Mouse (Mus musculus) mesoderm, embryonic 11.5 days (tissue): ENCODE data around the gene Tnks2.
"Not testable (repeated sequence)": the region's sequence is repeated elsewhere in the genome, so short reads cannot be mapped to it uniquely, and the experiment has no call there.

ENCODE experiments used
- DNase-seq: peaks from one replicate; pipeline ENCODE4 v3.0.0-alpha.2; 2012; ENCODE audit warnings: low read depth, low spot score

Tnks2 gene

GRCm38 (mm10) chr19:36822701-36823100 lies 11.3 kb upstream of the Tnks2 start:
- DNase-seq, result no peak

DNA sequence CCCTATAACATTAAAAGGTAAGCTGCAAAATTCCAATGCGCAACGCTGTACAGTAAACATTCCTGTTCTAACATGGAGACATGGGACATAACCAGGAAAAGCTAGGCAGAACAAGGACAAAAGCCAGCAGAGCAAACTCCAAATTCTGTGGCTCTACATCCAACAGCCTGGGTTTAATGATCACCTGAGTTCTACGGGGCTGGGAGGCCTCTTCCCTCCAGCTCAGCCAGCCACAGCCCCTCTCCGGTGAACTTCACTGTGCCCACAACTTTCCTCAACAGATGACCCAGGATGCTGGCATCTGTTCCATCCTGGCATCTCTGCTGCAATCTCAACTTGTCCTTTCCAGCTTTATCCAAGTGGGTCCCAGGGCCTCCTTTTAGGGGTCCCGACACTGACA lies 6.4 kb upstream of the Tnks2 start:
- DNase-seq, result no peak

GRCm38 (mm10) chr19:36828322-36828721 lies 5.7 kb upstream of the Tnks2 start:
- no peak for DNase-seq

DNA sequence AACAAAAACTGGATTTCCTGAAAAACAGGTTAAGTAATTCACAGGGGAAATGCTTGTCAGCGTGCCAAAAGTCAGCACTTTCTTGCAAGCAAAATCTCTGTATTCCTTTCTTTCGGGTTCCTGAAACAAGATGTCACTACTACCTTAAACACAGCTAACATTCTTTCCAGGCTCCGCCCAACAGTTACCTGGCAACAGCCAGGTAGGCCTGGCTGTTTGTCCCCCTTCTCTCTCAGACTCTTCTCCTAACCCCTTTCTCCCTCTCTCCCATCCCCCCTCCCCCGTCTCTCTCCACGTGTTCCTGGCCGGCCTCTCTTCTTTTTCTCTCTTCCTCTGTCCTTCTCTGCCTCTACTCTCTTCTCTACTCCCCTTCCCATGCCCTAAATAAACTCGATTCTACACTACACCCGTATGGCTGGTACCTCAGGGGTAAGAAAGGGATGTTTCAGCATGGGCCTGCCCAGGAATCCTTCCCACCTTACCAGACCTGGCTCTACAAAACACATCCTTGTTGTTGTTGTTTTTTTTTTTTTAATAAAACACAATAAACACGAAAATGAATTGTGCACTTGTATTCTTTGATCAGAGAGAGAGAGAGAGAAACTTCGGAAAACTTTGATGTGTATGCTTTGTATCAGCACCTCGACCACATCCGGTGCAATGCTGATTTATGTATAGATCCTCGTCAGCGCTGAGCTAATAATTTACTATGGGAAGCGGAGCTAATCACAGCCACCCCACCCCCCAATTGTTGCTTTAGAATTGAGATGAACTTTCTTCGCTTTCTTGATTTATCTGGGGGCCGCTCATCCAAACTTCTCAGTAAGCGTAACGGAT lies 863 bp upstream of the Tnks2 start:
- DNase-seq, result peak; percentile 73

GRCm38 (mm10) chr19:36834532-36835431 lies 750 bp downstream of the Tnks2 start:
- peak; percentile 43 for DNase-seq

- DNase-seq, result no peak
These were observed 2.0 kb downstream of the Tnks2 start for GRCm38 (mm10) chr19:36836035-36836434.

DNA sequence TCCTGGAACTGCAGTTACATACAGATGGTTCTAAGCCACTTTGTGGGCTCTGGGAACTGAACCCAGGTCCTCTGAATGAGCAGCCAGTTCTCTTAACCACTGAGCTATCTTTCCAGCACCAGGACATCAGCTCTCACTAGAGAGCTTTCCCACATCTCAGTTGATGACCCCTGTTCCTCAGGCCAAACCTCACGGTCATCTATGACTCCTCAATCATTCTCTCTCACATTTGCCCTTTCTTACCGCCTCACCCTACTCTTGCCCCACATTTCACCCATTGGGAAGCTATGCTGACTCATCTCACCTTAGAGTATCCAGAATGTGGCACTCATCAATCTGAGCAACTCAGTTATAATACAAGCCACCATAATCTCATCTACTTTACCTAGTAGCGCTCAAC lies 6.3 kb downstream of the Tnks2 start:
- no peak for DNase-seq

DNA sequence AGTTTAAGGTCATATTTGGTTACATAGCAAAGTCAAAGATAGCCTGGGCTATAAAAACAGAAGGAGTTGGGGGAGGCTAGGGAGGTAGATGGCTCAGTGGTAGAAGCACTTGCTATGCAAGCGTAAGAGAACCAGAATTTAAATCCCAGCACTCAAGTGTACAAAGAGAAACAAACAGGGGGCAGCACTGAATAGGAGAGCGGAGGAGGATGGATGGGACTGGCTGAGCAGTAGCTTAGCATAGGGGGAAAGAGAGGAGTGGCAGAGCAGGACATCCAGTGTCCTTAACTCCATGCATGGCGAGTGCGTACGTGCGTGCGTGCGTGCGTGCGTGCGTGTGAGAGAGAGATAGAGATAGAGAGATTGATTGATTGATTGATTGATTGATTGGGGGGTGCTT lies 9.8 kb downstream of the Tnks2 start:
- no peak for DNase-seq

GRCm38 (mm10) chr19:36845924-36846323 lies 11.9 kb downstream of the Tnks2 start:
- DNase-seq, result no peak

GRCm38 (mm10) chr19:36853831-36854230 lies 19.8 kb downstream of the Tnks2 start:
- DNase-seq, result no peak

GRCm38 (mm10) chr19:36857851-36858250 lies 23.8 kb downstream of the Tnks2 start:
- DNase-seq, result no peak

DNA sequence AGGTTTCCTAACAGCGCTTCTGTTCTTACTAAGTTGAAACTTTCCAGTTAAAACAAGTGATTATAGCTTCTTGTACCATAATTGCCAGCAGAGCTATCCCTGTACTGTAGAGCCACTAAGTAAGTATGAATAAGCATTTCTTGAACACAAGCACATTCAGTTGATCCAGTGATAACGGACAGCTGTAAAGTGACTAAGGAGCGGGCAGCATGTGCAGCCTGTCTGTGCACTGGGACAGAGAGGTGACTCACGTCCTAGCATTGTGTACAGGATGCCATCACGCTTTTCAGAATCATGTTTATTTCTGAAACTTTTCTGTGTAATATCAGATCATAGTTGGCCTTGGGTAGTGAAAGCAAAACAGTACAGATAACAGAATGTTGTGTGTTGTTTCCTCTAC lies 26.4 kb downstream of the Tnks2 start:
- DNase-seq, result no peak

DNA sequence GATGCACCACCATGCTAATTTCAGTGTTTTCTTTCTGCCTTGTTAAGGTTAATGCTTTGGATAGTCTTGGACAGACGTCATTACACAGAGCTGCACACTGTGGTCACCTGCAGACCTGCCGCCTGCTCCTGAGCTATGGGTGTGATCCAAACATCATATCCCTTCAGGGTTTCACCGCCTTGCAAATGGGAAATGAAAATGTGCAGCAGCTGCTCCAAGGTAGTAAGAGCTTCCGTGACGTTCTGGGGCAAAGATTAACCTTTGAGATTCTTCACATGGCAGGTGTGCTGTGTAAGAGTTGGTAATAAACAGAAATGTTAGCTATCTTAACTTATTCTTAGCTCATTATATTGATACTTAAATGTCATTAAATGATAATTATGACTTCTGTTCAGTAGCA lies 31.9 kb downstream of the Tnks2 start:
- DNase-seq, result no peak

GRCm38 (mm10) chr19:36867416-36867815 lies 33.4 kb downstream of the Tnks2 start:
- DNase-seq, result no peak

- DNase-seq, result not testable (repeated sequence)
These were observed 34.6 kb downstream of the Tnks2 start for GRCm38 (mm10) chr19:36868675-36869074.

- no peak for DNase-seq
These were observed 40.6 kb downstream of the Tnks2 start for GRCm38 (mm10) chr19:36874651-36875050.

GRCm38 (mm10) chr19:36877329-36877728 lies 43.3 kb downstream of the Tnks2 start:
- no peak for DNase-seq

DNA sequence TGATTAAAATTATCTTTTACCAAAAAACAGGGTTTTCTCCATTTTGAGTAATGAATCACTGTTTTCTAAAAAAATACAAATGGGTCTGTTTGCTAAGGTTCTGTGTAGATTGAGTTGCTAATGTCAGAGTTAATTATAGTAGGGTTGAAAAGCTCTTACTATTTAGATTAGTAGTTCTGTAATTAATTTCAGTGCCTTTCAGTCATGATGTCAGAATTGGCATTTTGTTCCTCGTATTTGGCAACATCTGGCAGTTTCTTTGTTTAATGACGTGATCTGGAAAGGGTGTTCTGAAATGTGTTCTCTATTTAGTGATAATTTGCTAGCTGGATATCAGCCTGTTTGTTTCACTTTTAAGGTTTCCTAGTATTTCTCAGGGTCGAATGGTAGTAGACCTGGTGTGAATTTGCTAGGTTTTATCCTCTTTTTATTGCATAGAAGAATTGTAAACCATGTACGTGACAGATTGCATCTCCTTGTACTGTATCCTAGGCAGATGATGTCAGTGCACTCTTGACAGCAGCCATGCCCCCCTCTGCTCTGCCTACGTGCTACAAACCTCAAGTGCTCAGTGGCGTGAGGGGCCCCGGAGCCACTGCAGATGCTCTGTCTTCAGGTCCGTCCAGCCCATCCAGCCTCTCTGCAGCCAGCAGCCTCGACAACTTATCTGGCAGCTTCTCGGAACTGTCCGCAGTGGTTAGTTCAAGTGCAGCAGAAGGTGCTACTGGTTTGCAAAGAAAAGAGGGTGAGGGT lies 44.9 kb downstream of the Tnks2 start:
- DNase-seq, result no peak

DNA sequence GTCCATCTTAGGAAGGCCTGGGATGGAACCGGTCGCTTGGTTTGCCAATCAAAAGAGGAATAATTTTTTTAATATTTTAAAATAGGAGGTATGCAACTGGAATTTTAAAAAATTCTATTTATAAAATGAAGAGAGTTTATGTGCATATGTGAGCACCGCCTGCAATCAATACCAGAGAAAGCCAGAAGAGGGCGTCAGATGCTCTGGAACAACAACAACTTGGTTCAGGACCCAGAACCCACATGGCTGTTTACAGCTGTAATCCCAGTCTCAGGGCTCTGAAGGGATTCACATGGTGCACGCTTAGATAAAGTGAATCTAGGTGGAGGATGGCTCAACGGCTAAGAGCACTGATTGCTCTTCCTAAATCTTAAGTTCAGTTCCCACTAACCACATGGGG lies 49.1 kb downstream of the Tnks2 start:
- peak; percentile 53 for DNase-seq

DNA sequence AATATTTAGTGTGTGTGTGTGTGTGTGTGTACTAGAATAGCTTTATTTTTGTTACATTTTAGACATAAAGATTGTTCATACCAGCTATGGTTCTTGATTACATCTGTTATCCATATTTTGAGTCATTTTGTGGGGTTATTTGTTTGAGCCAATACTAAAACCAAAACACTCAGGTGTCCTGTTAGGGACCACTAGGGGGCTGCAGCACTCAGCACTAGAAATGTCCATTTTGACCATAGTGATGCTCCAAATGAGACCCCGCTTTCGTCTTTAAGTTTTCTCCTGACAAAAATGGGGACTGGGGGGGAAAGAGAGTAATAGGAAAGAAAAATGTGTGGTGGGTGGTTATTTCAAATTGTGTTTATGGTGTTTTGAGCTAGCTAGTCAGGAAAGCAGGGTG lies 52.3 kb downstream of the Tnks2 start:
- no peak for DNase-seq

GRCm38 (mm10) chr19:36887706-36888105 lies 53.7 kb downstream of the Tnks2 start:
- no peak for DNase-seq

DNA sequence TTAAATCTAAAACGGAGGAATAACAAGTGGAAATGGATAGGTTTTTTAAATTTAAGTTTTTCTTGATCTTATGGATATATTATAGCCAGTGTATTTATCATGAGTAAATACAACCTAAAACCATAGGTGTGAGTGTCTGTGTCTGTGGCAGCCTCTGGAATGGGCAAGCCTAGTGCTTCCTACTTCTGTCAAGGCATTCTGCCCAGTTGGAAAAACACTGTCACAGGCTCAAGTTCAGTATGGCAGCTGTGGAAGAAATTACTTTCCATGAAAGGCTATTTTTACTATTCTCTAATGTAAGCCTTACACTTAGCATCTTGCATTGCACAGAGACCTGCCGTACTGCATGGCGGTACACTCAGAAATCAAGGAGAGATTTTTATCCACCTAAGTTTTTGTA lies 57.7 kb downstream of the Tnks2 start:
- DNase-seq, result no peak
